Mouse (Mus musculus) kidney, adult 11 months (tissue): Measurements from ENCODE around the gene Dazap1.
"Not testable (repeated sequence)": the region's sequence is repeated elsewhere in the genome, so short reads cannot be mapped to it uniquely, and the experiment has no call there.

Experiments
- DNase-seq: peaks from one replicate; pipeline ENCODE4 v3.0.0; 2022

The Dazap1 gene

GRCm38 (mm10) chr10:80260642-80261584, at the start of gene Dazap1, which contains the start of gene Gamt:
TSS of gene Dazap1 (plus strand) at chr10:80261486.
TSS of gene Gamt (minus strand) at chr10:80261012.
- peak; percentile 95 for DNase-seq

- not testable (repeated sequence) for DNase-seq
Observed at GRCm38 (mm10) chr10:80211547-80212103, 49.7 kb upstream of the Dazap1 start.

GRCm38 (mm10) chr10:80215048-80215772, 46.1 kb upstream of the Dazap1 start:
- no peak for DNase-seq

GRCm38 (mm10) chr10:80220676-80221075, 40.6 kb upstream of the Dazap1 start:
- no peak for DNase-seq

- not testable (repeated sequence) for DNase-seq
Observed at GRCm38 (mm10) chr10:80223137-80223536, 38.1 kb upstream of the Dazap1 start.

- no peak for DNase-seq
Observed at GRCm38 (mm10) chr10:80226071-80226415, 35.2 kb upstream of the Dazap1 start.

GRCm38 (mm10) chr10:80226416-80227165, 34.7 kb upstream of the Dazap1 start, which contains the start of gene Mum1:
TSS of gene Mum1 (plus strand) at chr10:80226434.
- peak; percentile 100 for DNase-seq

GRCm38 (mm10) chr10:80227166-80227539, 34.1 kb upstream of the Dazap1 start:
- DNase-seq, result no peak

GRCm38 (mm10) chr10:80227877-80228775, 33.2 kb upstream of the Dazap1 start:
- DNase-seq, result peak; percentile 68

GRCm38 (mm10) chr10:80236145-80236825, 25.0 kb upstream of the Dazap1 start:
- DNase-seq, result no peak

GRCm38 (mm10) chr10:80237020-80237419, 24.3 kb upstream of the Dazap1 start:
- DNase-seq, result peak; percentile 57

GRCm38 (mm10) chr10:80238306-80238705, 23.0 kb upstream of the Dazap1 start:
- DNase-seq, result peak; percentile 54

GRCm38 (mm10) chr10:80239791-80240190, 21.5 kb upstream of the Dazap1 start:
- DNase-seq, result peak; percentile 63

- no peak for DNase-seq
Observed at GRCm38 (mm10) chr10:80242088-80242487, 19.2 kb upstream of the Dazap1 start.

- no peak for DNase-seq
Observed at GRCm38 (mm10) chr10:80242607-80243006, 18.7 kb upstream of the Dazap1 start.

GRCm38 (mm10) chr10:80244791-80245399, 16.4 kb upstream of the Dazap1 start:
- no peak for DNase-seq

GRCm38 (mm10) chr10:80245600-80245999, 15.7 kb upstream of the Dazap1 start:
- DNase-seq, result peak; percentile 69

GRCm38 (mm10) chr10:80247849-80248248, 13.4 kb upstream of the Dazap1 start:
- DNase-seq, result no peak

GRCm38 (mm10) chr10:80248437-80248836, 12.8 kb upstream of the Dazap1 start:
- DNase-seq, result not testable (repeated sequence)

GRCm38 (mm10) chr10:80248971-80249640, 12.2 kb upstream of the Dazap1 start, which contains the start of gene Ndufs7:
TSS of gene Ndufs7 (plus strand) at chr10:80249121.
- DNase-seq, result peak; percentile 95
